Mouse (Mus musculus): ENCODE measurements at regions not wholly inside any gene's neighbourhood (a gene's known extent, or its start where the extent isn't known, plus 50 kb on each side); places are given as distances from the start of the nearest gene placed in this dataset.

DNA sequence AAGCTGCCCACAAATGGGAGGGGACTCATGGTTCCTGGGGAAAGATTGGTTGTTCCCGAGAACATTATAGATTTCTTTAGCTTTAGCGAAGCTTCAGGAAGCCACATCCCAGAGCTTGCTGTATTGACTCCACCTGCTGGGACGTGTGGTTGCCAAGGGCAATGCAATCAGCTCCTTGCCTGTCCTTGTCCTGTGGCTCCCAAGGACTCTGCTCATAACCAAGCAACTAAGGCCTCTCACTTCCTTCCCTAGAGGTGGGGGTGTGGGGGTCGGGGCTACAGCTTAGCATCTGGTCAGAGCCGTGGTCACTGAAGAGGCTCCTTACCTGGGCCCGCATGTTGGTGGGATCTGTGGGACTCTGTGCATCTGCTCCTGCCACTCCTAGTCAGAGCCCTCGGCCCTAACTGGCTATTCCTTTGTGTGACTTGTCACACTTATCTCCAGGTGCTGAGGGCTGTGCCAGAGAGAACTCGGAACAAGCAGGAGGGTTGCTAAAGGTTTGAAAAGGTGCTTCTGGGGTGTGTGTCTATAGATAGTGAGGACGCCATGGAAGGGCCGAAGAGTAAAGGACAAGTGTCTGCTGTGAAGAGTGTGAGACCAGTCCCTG is 270.9 kb upstream of the N4bp1 start:
- DNase-seq (ENCODE audit: extremely low spot score in 1 of 2, low spot score in 2 of 2) = no peak
- intact Hi-C loops (cut with DNase I) = no loop called here

GRCm38 (mm10) chr8:87152068-87152915 is 267.2 kb upstream of the N4bp1 start:
- no peak for DNase-seq (ENCODE audit: extremely low spot score in 1 of 2, low spot score in 2 of 2)
- intact Hi-C loops (cut with DNase I) = no loop called here

DNA sequence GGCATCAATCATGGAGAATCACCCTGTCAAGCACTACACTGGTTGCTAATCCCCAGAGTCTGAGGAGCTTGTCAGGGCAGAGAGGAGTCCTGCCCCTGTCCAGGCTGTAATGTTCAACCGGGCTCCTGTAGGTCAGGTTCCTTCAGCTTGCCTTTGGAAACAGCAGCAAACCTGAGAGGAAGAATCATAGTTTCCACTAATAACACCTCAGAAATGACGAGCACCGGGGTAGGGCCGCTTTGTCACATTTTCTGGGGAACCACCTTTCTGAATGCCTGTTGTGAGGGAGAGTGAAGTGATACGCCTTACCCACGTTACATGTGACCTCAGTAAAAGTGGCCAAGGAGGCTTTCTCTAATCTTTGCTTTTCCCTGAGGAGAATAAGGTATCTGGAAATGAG is 263.8 kb upstream of the N4bp1 start:
- intact Hi-C loops (cut with DNase I) = no loop called here
- DNase-seq (ENCODE audit: extremely low spot score in 1 of 2, low spot score in 2 of 2) = no peak

- no peak for DNase-seq (ENCODE audit: extremely low spot score in 1 of 2, low spot score in 2 of 2)
- intact Hi-C loops (cut with DNase I) = no loop called here
These were observed 262.6 kb upstream of the N4bp1 start for GRCm38 (mm10) chr8:87147704-87148103.

GRCm38 (mm10) chr8:87137412-87137811 is 252.4 kb upstream of the N4bp1 start:
- intact Hi-C loops (cut with DNase I) = no loop called here
- DNase-seq (ENCODE audit: extremely low spot score in 1 of 2, low spot score in 2 of 2) = no peak

DNA sequence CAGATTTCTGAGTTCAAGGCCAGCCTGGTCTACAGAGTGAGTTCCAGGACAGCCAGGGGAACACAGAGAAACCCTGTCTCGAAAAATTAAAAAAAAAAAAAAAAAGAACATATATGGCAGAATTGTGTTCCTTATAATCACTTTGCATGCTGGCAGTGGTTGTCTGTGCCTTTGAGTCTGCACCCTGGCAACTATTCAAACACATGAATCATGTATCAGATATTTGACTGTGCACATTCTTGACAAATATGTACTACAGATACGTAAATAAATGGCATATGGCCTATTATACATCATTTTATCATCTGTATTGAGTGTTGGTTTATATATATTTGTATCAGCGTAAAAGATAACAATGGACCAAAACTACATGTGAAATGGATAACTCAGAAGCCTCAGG is 246.7 kb upstream of the N4bp1 start:
- intact Hi-C loops (cut with DNase I) = no loop called here
- no peak for DNase-seq (ENCODE audit: extremely low spot score in 1 of 2, low spot score in 2 of 2)

DNA sequence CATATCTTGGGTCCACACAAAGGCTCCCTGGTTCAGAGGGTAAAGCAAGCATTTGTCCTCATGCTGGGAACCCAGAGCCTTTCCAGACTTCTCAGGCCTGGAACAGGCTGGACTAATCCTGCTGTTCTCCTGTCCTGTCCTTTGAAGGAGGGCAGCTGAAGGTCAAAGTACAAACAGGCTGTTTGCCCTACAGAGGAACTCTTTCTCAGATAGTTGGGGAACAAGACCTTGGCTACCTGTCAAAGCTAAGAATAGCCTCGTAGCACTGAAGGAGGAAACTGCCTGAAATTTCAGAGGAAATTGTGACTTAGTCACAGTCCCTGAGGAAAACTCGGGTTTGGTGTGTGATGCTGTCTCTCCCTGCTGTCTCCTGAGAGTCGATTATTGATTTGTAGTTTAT is 245.6 kb upstream of the N4bp1 start:
- intact Hi-C loops (cut with DNase I) = no loop called here
- no peak for DNase-seq (ENCODE audit: extremely low spot score in 1 of 2, low spot score in 2 of 2)

GRCm38 (mm10) chr8:87128593-87128992 is 243.5 kb upstream of the N4bp1 start:
- peak in 1 of 2 experiments; percentile 40 for DNase-seq (ENCODE audit: extremely low spot score in 1 of 2, low spot score in 2 of 2)
- intact Hi-C loops (cut with DNase I) = no loop called here

GRCm38 (mm10) chr8:87116190-87116765 is 231.2 kb upstream of the N4bp1 start:
- no peak for DNase-seq (ENCODE audit: extremely low spot score in 1 of 2, low spot score in 2 of 2)
- intact Hi-C loops (cut with DNase I) = no loop called here

GRCm38 (mm10) chr8:87112355-87112754 is 227.3 kb upstream of the N4bp1 start:
- intact Hi-C loops (cut with DNase I) = no loop called here
- DNase-seq (ENCODE audit: extremely low spot score in 1 of 2, low spot score in 2 of 2) = no peak

DNA sequence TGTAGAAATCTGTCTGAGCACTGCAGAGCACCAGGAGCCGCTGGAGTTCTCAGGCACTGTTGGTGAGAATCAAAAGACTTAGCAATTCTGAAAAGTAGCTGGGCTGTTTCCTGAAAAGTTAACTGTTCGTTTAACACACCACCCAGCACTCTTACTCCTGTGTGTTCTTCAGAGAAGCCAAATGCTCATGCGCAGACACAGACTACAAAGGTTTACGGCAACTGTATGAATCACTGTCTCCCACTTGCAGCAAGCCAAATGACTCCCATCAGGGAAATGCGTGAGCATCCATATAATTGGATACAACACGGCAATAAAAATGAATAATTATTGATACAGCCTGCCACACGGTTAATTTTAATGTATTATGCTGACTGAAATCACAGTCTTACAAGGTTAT is 220.0 kb upstream of the N4bp1 start:
- DNase-seq (ENCODE audit: extremely low spot score in 1 of 2, low spot score in 2 of 2) = no peak
- intact Hi-C loops (cut with DNase I) = loop anchor here (10.0 kb wide), 1 partner anchor 430 kb away; no protein-coding TSS in a partner anchor

DNA sequence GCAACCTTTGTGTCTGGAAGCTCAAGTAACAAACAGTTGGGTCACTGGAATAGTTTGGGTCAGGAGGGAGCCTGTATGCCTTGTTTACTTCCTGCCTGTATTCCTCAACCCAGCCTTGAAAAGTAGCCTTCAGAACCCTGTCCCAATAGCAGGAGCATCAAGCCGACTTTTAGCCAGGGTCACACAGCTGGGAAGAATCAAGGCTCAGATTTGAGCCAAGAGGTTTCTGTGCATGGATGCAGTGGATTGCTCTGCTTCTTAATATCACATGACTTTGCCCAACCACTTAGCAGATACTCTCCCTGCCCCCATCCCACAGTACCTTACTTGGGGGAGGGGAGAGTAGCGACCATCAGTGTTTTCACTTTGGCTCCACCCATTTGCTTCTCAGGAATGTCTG is 210.2 kb upstream of the N4bp1 start:
- intact Hi-C loops (cut with DNase I) = no loop called here
- DNase-seq (ENCODE audit: extremely low spot score in 1 of 2, low spot score in 2 of 2) = no peak

- intact Hi-C loops (cut with DNase I) = no loop called here
- DNase-seq (ENCODE audit: extremely low spot score in 1 of 2, low spot score in 2 of 2) = no peak
These were observed 209.6 kb upstream of the N4bp1 start for GRCm38 (mm10) chr8:87094685-87095084.

- intact Hi-C loops (cut with DNase I) = no loop called here
- no peak for DNase-seq (ENCODE audit: extremely low spot score in 1 of 2, low spot score in 2 of 2)
These were observed 208.7 kb upstream of the N4bp1 start for GRCm38 (mm10) chr8:87093716-87094115.

DNA sequence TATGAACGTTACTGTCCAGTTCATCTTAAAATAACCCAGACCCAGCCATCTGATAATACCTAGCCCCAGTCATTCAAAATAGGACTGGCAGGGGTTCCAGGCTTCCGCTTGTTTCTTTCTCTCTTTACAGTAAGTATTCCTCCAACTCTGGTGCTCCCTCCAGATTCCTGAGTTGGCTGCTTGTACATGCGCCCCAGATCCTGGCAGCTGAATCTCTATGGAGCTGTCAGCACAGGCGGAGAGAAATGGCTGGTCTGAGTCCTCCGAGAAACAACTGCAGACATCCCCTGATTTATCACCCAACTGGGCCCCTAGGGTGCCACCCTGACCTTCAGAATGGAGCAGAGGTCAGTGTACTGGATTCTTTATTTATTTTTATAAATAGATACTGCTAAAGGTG is 208.0 kb upstream of the N4bp1 start:
- peak in 1 of 2 experiments; percentile 23 for DNase-seq (ENCODE audit: extremely low spot score in 1 of 2, low spot score in 2 of 2)
- intact Hi-C loops (cut with DNase I) = no loop called here

GRCm38 (mm10) chr8:87087451-87088095 is 202.5 kb upstream of the N4bp1 start:
- DNase-seq (ENCODE audit: extremely low spot score in 1 of 2, low spot score in 2 of 2) = no peak
- intact Hi-C loops (cut with DNase I) = no loop called here

- intact Hi-C loops (cut with DNase I) = no loop called here
- DNase-seq (ENCODE audit: extremely low spot score in 1 of 2, low spot score in 2 of 2) = no peak
These were observed 193.2 kb upstream of the N4bp1 start for GRCm38 (mm10) chr8:87078260-87078659.

- DNase-seq (ENCODE audit: extremely low spot score in 1 of 2, low spot score in 2 of 2) = no peak
- intact Hi-C loops (cut with DNase I) = no loop called here
These were observed 190.9 kb upstream of the N4bp1 start for GRCm38 (mm10) chr8:87075921-87076320.

GRCm38 (mm10) chr8:87071224-87071623 is 186.2 kb upstream of the N4bp1 start:
- DNase-seq (ENCODE audit: extremely low spot score in 1 of 2, low spot score in 2 of 2) = no peak
- intact Hi-C loops (cut with DNase I) = no loop called here

- DNase-seq (ENCODE audit: extremely low spot score in 1 of 2, low spot score in 2 of 2) = no peak
- intact Hi-C loops (cut with DNase I) = no loop called here
These were observed 182.0 kb upstream of the N4bp1 start for GRCm38 (mm10) chr8:87067106-87067505.

All from left cerebral cortex, postnatal 10 days (tissue).